Mouse (Mus musculus) lung, embryonic 16.5 days (tissue): Measurements from ENCODE around the gene Syngap1. TPM values are rescaled to one million over a fixed set of nuclear protein-coding genes. Genes with fewer than 3 reads are reported as not detected.

Experiments used
- ATAC-seq: fragments of 200-750 bp; cut with Nextera tagmentation; 2 replicates; pipeline ENCODE4 v1.8.0; 2017; ENCODE audit warnings: low read depth, mild to moderate bottlenecking, moderate library complexity
- H3K27ac ChIP-seq: fragments of 300-500 bp; sonication (generic); 2 replicates; pipeline ENCODE4 v1.5.1; 2014; ENCODE audit warnings: mild to moderate bottlenecking, control low read depth, low read length
- H3K27me3 ChIP-seq: fragments of 300-500 bp; sonication (generic); 2 replicates; pipeline ENCODE4 v1.6.1; 2014; ENCODE audit warnings: low read depth, low read length, mixed read lengths; ENCODE audit not compliant: control insufficient read depth, insufficient read depth
- H3K36me3 ChIP-seq: fragments of 300-500 bp; sonication (generic); 2 replicates; pipeline ENCODE4 v1.6.1; 2014; ENCODE audit warnings: low read length; ENCODE audit not compliant: control insufficient read depth, insufficient read depth
- H3K4me1 ChIP-seq: fragments of 300-500 bp; sonication (generic); replicated peaks from 2 replicates; pipeline ENCODE4 v1.6.1; 2014; ENCODE audit warnings: low read length, mixed read lengths; ENCODE audit not compliant: control insufficient read depth, insufficient read depth
- H3K4me2 ChIP-seq: fragments of 300-500 bp; sonication (generic); 2 replicates; pipeline ENCODE4 v1.6.1; 2014; ENCODE audit warnings: low read depth, low read length, control low read depth
- H3K4me3 ChIP-seq: fragments of 300-500 bp; sonication (generic); 2 replicates; pipeline ENCODE4 v1.5.1; 2014; ENCODE audit warnings: mild to moderate bottlenecking, low read length, control low read depth
- H3K9ac ChIP-seq: fragments of 300-500 bp; sonication (generic); 2 replicates; pipeline ENCODE4 v1.6.1; 2014; ENCODE audit warnings: low read length, control low read depth
- H3K9me3 ChIP-seq: fragments of 300-500 bp; sonication (generic); 2 replicates; pipeline ENCODE4 v1.6.1; 2016; ENCODE audit warnings: low read length; ENCODE audit not compliant: control insufficient read depth
- WGBS: fragments of 180-500 bp; shearing (Covaris S2); extraction: QIAGEN DNeasy Blood & Tissue Kit; methylation state at CpG from one replicate; pipeline ENCODE4 v1.1.7; 2014; 5-methylcytosine and 5-hydroxymethylcytosine counted together
- polyA plus RNA-seq: library from polyadenylated mRNA; unstranded; fragments of >200 nt; fragmentation: Nextera tagmentation; extraction: Ambion mirVana; gene quantifications from 2 replicates; pipeline ENCODE4 v1.2.1, GENCODE M21; 2015

Gene Syngap1
- polyA plus RNA-seq, 1 experiment from 2014 or later = 0.90 TPM

- H3K4me1 ChIP-seq = peaks cover 27% of the 10 kb centered on the region
- peak overlapping the region; percentile 50 for H3K4me2 ChIP-seq
- H3K9ac ChIP-seq = peak overlapping the region; percentile 34
- ATAC-seq = no peak
- WGBS = 17% methylated on average over 4 of the region's 4 CpGs
- no peaks in the 10 kb centered on the region for H3K36me3 ChIP-seq
- no peaks in the 10 kb centered on the region for H3K9me3 ChIP-seq
- H3K4me3 ChIP-seq = peak overlapping the region; percentile 42
- no peaks in the 10 kb centered on the region for H3K27me3 ChIP-seq
- no peak overlapping the region for H3K27ac ChIP-seq
Measured at GRCm38 (mm10) chr17:26941841-26942570, 953 bp downstream of the Syngap1 start.

- peak overlapping the region; percentile 79 for H3K4me2 ChIP-seq
- ATAC-seq = no peak
- H3K9me3 ChIP-seq = no peaks in the 10 kb centered on the region
- no peaks in the 10 kb centered on the region for H3K36me3 ChIP-seq
- H3K4me1 ChIP-seq = peaks cover 27% of the 10 kb centered on the region
- peak overlapping the region; percentile 53 for H3K4me3 ChIP-seq
- no peaks in the 10 kb centered on the region for H3K27me3 ChIP-seq
- H3K27ac ChIP-seq = peak overlapping the region; percentile 58
- H3K9ac ChIP-seq = peak overlapping the region; percentile 72
- 35% methylated on average over 13 of the region's 13 CpGs for WGBS
Measured at GRCm38 (mm10) chr17:26945824-26946495, 4.9 kb downstream of the Syngap1 start.

GRCm38 (mm10) chr17:26946567-26946966 is 5.5 kb downstream of the Syngap1 start:
- Histone ChIP-seq H3K27me3 (no peaks in the 10 kb centered on the region), H3K9me3 (no peaks in the 10 kb centered on the region), H3K27ac (peak overlapping the region; percentile 58), H3K4me3 (peak overlapping the region; percentile 53), H3K36me3 (no peaks in the 10 kb centered on the region), H3K4me1 (peaks cover 33% of the 10 kb centered on the region), H3K4me2 (peak overlapping the region; percentile 79), H3K9ac (peak overlapping the region; percentile 72)
- 2% methylated on average over 36 of the region's 37 CpGs for WGBS
- ATAC-seq = peak; percentile 67

GRCm38 (mm10) chr17:26947231-26948100 is 6.4 kb downstream of the Syngap1 start:
- WGBS = 54% methylated on average over 12 of the region's 12 CpGs
- Histone ChIP-seq H3K4me3 (no peak overlapping the region), H3K4me2 (peak overlapping the region; percentile 79), H3K4me1 (peaks cover 40% of the 10 kb centered on the region), H3K36me3 (no peaks in the 10 kb centered on the region), H3K27me3 (no peaks in the 10 kb centered on the region), H3K27ac (no peak overlapping the region), H3K9ac (no peak overlapping the region), H3K9me3 (no peaks in the 10 kb centered on the region)
- ATAC-seq = no peak

- H3K9ac ChIP-seq = peak overlapping the region; percentile 74
- no peaks in the 10 kb centered on the region for H3K9me3 ChIP-seq
- ATAC-seq = peak; percentile 15; the same call in 1 of the 2 replicates
- no peaks in the 10 kb centered on the region; the same call in 1 of the 2 replicates for H3K27me3 ChIP-seq
- H3K4me2 ChIP-seq = peak overlapping the region; percentile 92
- peaks cover 48% of the 10 kb centered on the region for H3K4me1 ChIP-seq
- H3K36me3 ChIP-seq = no peaks in the 10 kb centered on the region
- peak overlapping the region; percentile 71 for H3K4me3 ChIP-seq
- H3K27ac ChIP-seq = peak overlapping the region; percentile 64
- WGBS = under 1% methylated on average over 24 of the region's 87 CpGs
Measured at GRCm38 (mm10) chr17:26948316-26949050, 7.4 kb downstream of the Syngap1 start.

- Histone ChIP-seq H3K9me3 (no peaks in the 10 kb centered on the region), H3K27me3 (no peaks in the 10 kb centered on the region; the same call in 1 of the 2 replicates), H3K36me3 (no peaks in the 10 kb centered on the region), H3K4me2 (peak overlapping the region; percentile 92), H3K4me3 (peak overlapping the region; percentile 71), H3K9ac (peak overlapping the region; percentile 74), H3K4me1 (peaks cover 53% of the 10 kb centered on the region), H3K27ac (no peak overlapping the region)
- WGBS = 7% methylated on average over 13 of the region's 14 CpGs
- peak; percentile 13; the same call in 1 of the 2 replicates for ATAC-seq
Measured at GRCm38 (mm10) chr17:26949051-26949577, 8.1 kb downstream of the Syngap1 start.

GRCm38 (mm10) chr17:26949866-26950265 is 8.8 kb downstream of the Syngap1 start:
- 38% methylated on average over 5 of the region's 5 CpGs for WGBS
- Histone ChIP-seq H3K4me3 (no peak overlapping the region), H3K27ac (no peak overlapping the region), H3K27me3 (no peaks in the 10 kb centered on the region; the same call in 1 of the 2 replicates), H3K9ac (no peak overlapping the region), H3K4me2 (peak overlapping the region; percentile 92; the same call in 1 of the 2 replicates), H3K4me1 (peaks cover 53% of the 10 kb centered on the region), H3K9me3 (no peaks in the 10 kb centered on the region), H3K36me3 (no peaks in the 10 kb centered on the region)
- ATAC-seq = no peak

- WGBS = 20% methylated on average over 7 of the region's 7 CpGs
- Histone ChIP-seq H3K4me2 (peak overlapping the region; percentile 59), H3K4me3 (peak overlapping the region; percentile 45), H3K9ac (peak overlapping the region; percentile 53), H3K4me1 (peaks cover 53% of the 10 kb centered on the region), H3K9me3 (no peaks in the 10 kb centered on the region), H3K27me3 (no peaks in the 10 kb centered on the region; the same call in 1 of the 2 replicates), H3K36me3 (no peaks in the 10 kb centered on the region), H3K27ac (peak overlapping the region; percentile 9; the same call in 1 of the 2 replicates)
- no peak for ATAC-seq
Measured at GRCm38 (mm10) chr17:26950560-26951288, 9.7 kb downstream of the Syngap1 start.
